Mouse (Mus musculus): ENCODE results near the gene Acvrl1. TPM values are rescaled to one million over a fixed set of nuclear protein-coding genes. Genes with fewer than 3 reads are reported as not detected.

The Acvrl1 gene
- polyA plus RNA-seq, 1 experiment from 2014 or later, result 5.2 TPM

- ATAC-seq (ENCODE audit: insufficient read depth, low FRiP score, low TSS enrichment) (no peak), DNase-seq (ENCODE audit: low spot score) (no peak)
- WGBS, result 67% methylated on average over 6 of the region's 6 CpGs
- Histone ChIP-seq H3K9ac (ENCODE audit: low read length) (no peak overlapping the region), H3K9me3 (ENCODE audit: control insufficient read depth, low read length) (no peaks in the 10 kb centered on the region), H3K4me1 (ENCODE audit: control insufficient read depth, insufficient read depth, low read length) (peaks cover 4% of the 10 kb centered on the region; the same call in 1 of the 2 replicates), H3K4me3 (ENCODE audit: low read depth, low read length) (no peak overlapping the region), H3K4me2 (ENCODE audit: low read depth) (no peak overlapping the region), H3K27ac (ENCODE audit: low read depth, low read length) (no peak overlapping the region), H3K27me3 (ENCODE audit: control insufficient read depth, insufficient read depth, low read length) (peaks cover 31% of the 10 kb centered on the region), H3K36me3 (ENCODE audit: control insufficient read depth, insufficient read depth, low read length) (no peaks in the 10 kb centered on the region)
Observed at GRCm38 (mm10) chr15:101132041-101132440, 3.7 kb downstream of the Acvrl1 start.

- no peak for ATAC-seq (ENCODE audit: insufficient read depth, low FRiP score, low TSS enrichment)
- Histone ChIP-seq H3K4me2 (ENCODE audit: low read depth) (no peak overlapping the region), H3K9ac (ENCODE audit: low read length) (no peak overlapping the region), H3K4me3 (ENCODE audit: low read depth, low read length) (no peak overlapping the region), H3K36me3 (ENCODE audit: control insufficient read depth, insufficient read depth, low read length) (no peaks in the 10 kb centered on the region), H3K4me1 (ENCODE audit: control insufficient read depth, insufficient read depth, low read length) (peaks cover 4% of the 10 kb centered on the region; the same call in 1 of the 2 replicates), H3K9me3 (ENCODE audit: control insufficient read depth, low read length) (no peaks in the 10 kb centered on the region), H3K27ac (ENCODE audit: low read depth, low read length) (0 out of 2 replicates have a peak overlapping the region, but pooled peaks have one; percentile 27), H3K27me3 (ENCODE audit: control insufficient read depth, insufficient read depth, low read length) (peaks cover 28% of the 10 kb centered on the region)
- no peak for DNase-seq (ENCODE audit: low spot score)
- WGBS, result 80% methylated on average over 6 of the region's 6 CpGs
Observed at GRCm38 (mm10) chr15:101132761-101133160, 4.4 kb downstream of the Acvrl1 start.

GRCm38 (mm10) chr15:101133993-101134704 is 5.8 kb downstream of the Acvrl1 start:
- Histone ChIP-seq H3K36me3 (ENCODE audit: control insufficient read depth, insufficient read depth, low read length) (no peaks in the 10 kb centered on the region), H3K4me2 (ENCODE audit: low read depth) (peak overlapping the region; percentile 12; the same call in 1 of the 2 replicates), H3K27me3 (ENCODE audit: control insufficient read depth, insufficient read depth, low read length) (peaks cover 14% of the 10 kb centered on the region), H3K4me3 (ENCODE audit: low read depth, low read length) (peak overlapping the region; percentile 18; the same call in 1 of the 2 replicates), H3K27ac (ENCODE audit: low read depth, low read length) (0 out of 2 replicates have a peak overlapping the region, but pooled peaks have one; percentile 14), H3K4me1 (ENCODE audit: control insufficient read depth, insufficient read depth, low read length) (peaks cover 4% of the 10 kb centered on the region), H3K9ac (ENCODE audit: low read length) (no peak overlapping the region), H3K9me3 (ENCODE audit: control insufficient read depth, low read length) (no peaks in the 10 kb centered on the region)
- DNase-seq (ENCODE audit: low spot score) (peak; percentile 52), ATAC-seq (ENCODE audit: insufficient read depth, low FRiP score, low TSS enrichment) (no peak)
- WGBS, result 19% methylated on average over 15 of the region's 15 CpGs

GRCm38 (mm10) chr15:101135405-101135804 is 7.1 kb downstream of the Acvrl1 start:
- H3K9ac ChIP-seq (ENCODE audit: low read length), result no peak overlapping the region
- ATAC-seq (ENCODE audit: insufficient read depth, low FRiP score, low TSS enrichment) (no peak), DNase-seq (ENCODE audit: low spot score) (no peak)
- H3K27me3 ChIP-seq (ENCODE audit: control insufficient read depth, insufficient read depth, low read length), result peaks cover 3% of the 10 kb centered on the region
- WGBS, result 66% methylated on average over 8 of the region's 8 CpGs
- H3K4me2 ChIP-seq (ENCODE audit: low read depth), result peak overlapping the region; percentile 12; the same call in 1 of the 2 replicates
- H3K27ac ChIP-seq (ENCODE audit: low read depth, low read length), result no peak overlapping the region
- H3K9me3 ChIP-seq (ENCODE audit: control insufficient read depth, low read length), result no peaks in the 10 kb centered on the region
- no peaks in the 10 kb centered on the region for H3K36me3 ChIP-seq (ENCODE audit: control insufficient read depth, insufficient read depth, low read length)
- peaks cover 17% of the 10 kb centered on the region for H3K4me1 ChIP-seq (ENCODE audit: control insufficient read depth, insufficient read depth, low read length)
- no peak overlapping the region; the same call in 1 of the 2 replicates for H3K4me3 ChIP-seq (ENCODE audit: low read depth, low read length)

GRCm38 (mm10) chr15:101137455-101137854 is 9.1 kb downstream of the Acvrl1 start:
- Histone ChIP-seq H3K36me3 (ENCODE audit: control insufficient read depth, insufficient read depth, low read length) (no peaks in the 10 kb centered on the region), H3K27ac (ENCODE audit: low read depth, low read length) (no peak overlapping the region), H3K4me2 (ENCODE audit: low read depth) (no peak overlapping the region), H3K27me3 (ENCODE audit: control insufficient read depth, insufficient read depth, low read length) (no peaks in the 10 kb centered on the region), H3K4me1 (ENCODE audit: control insufficient read depth, insufficient read depth, low read length) (peaks cover 23% of the 10 kb centered on the region), H3K9ac (ENCODE audit: low read length) (no peak overlapping the region), H3K4me3 (ENCODE audit: low read depth, low read length) (no peak overlapping the region), H3K9me3 (ENCODE audit: control insufficient read depth, low read length) (no peaks in the 10 kb centered on the region)
- DNase-seq (ENCODE audit: low spot score), result no peak
- no peak for ATAC-seq (ENCODE audit: insufficient read depth, low FRiP score, low TSS enrichment)
- WGBS, result 80% methylated on average over 11 of the region's 11 CpGs

- DNase-seq (ENCODE audit: low spot score), result no peak
- H3K36me3 ChIP-seq (ENCODE audit: control insufficient read depth, insufficient read depth, low read length), result no peaks in the 10 kb centered on the region
- peaks cover 28% of the 10 kb centered on the region for H3K4me1 ChIP-seq (ENCODE audit: control insufficient read depth, insufficient read depth, low read length)
- no peak overlapping the region for H3K4me2 ChIP-seq (ENCODE audit: low read depth)
- no peak overlapping the region for H3K4me3 ChIP-seq (ENCODE audit: low read depth, low read length)
- H3K27ac ChIP-seq (ENCODE audit: low read depth, low read length), result no peak overlapping the region
- no peak for ATAC-seq (ENCODE audit: insufficient read depth, low FRiP score, low TSS enrichment)
- H3K9me3 ChIP-seq (ENCODE audit: control insufficient read depth, low read length), result no peaks in the 10 kb centered on the region
- 89% methylated on average over 3 of the region's 3 CpGs for WGBS
- H3K9ac ChIP-seq (ENCODE audit: low read length), result no peak overlapping the region
- no peaks in the 10 kb centered on the region for H3K27me3 ChIP-seq (ENCODE audit: control insufficient read depth, insufficient read depth, low read length)
Observed at GRCm38 (mm10) chr15:101138675-101139074, 10.4 kb downstream of the Acvrl1 start.

GRCm38 (mm10) chr15:101139885-101140284 is 11.6 kb downstream of the Acvrl1 start:
- no peak overlapping the region for H3K9ac ChIP-seq (ENCODE audit: low read length)
- 16% methylated on average over 12 of the region's 12 CpGs for WGBS
- H3K9me3 ChIP-seq (ENCODE audit: control insufficient read depth, low read length), result no peaks in the 10 kb centered on the region
- no peak overlapping the region for H3K4me2 ChIP-seq (ENCODE audit: low read depth)
- ATAC-seq (ENCODE audit: insufficient read depth, low FRiP score, low TSS enrichment), result no peak
- H3K27me3 ChIP-seq (ENCODE audit: control insufficient read depth, insufficient read depth, low read length), result no peaks in the 10 kb centered on the region
- peaks cover 24% of the 10 kb centered on the region for H3K4me1 ChIP-seq (ENCODE audit: control insufficient read depth, insufficient read depth, low read length)
- no peak overlapping the region for H3K4me3 ChIP-seq (ENCODE audit: low read depth, low read length)
- H3K27ac ChIP-seq (ENCODE audit: low read depth, low read length), result no peak overlapping the region
- H3K36me3 ChIP-seq (ENCODE audit: control insufficient read depth, insufficient read depth, low read length), result no peaks in the 10 kb centered on the region
- DNase-seq (ENCODE audit: low spot score), result peak; percentile 52

- Histone ChIP-seq H3K9me3 (ENCODE audit: control insufficient read depth, low read length) (no peaks in the 10 kb centered on the region), H3K4me1 (ENCODE audit: control insufficient read depth, insufficient read depth, low read length) (peaks cover 25% of the 10 kb centered on the region), H3K27me3 (ENCODE audit: control insufficient read depth, insufficient read depth, low read length) (no peaks in the 10 kb centered on the region), H3K4me2 (ENCODE audit: low read depth) (no peak overlapping the region), H3K9ac (ENCODE audit: low read length) (no peak overlapping the region), H3K27ac (ENCODE audit: low read depth, low read length) (no peak overlapping the region), H3K36me3 (ENCODE audit: control insufficient read depth, insufficient read depth, low read length) (no peaks in the 10 kb centered on the region), H3K4me3 (ENCODE audit: low read depth, low read length) (no peak overlapping the region)
- DNase-seq (ENCODE audit: low spot score), result no peak
- WGBS, result 65% methylated on average over 6 of the region's 6 CpGs
- ATAC-seq (ENCODE audit: insufficient read depth, low FRiP score, low TSS enrichment), result no peak
Observed at GRCm38 (mm10) chr15:101140587-101140986, 12.3 kb downstream of the Acvrl1 start.

GRCm38 (mm10) chr15:101141061-101141541 is 12.8 kb downstream of the Acvrl1 start:
- Histone ChIP-seq H3K36me3 (ENCODE audit: control insufficient read depth, insufficient read depth, low read length) (no peaks in the 10 kb centered on the region), H3K9ac (ENCODE audit: low read length) (no peak overlapping the region), H3K4me2 (ENCODE audit: low read depth) (no peak overlapping the region), H3K9me3 (ENCODE audit: control insufficient read depth, low read length) (no peaks in the 10 kb centered on the region), H3K27me3 (ENCODE audit: control insufficient read depth, insufficient read depth, low read length) (no peaks in the 10 kb centered on the region), H3K27ac (ENCODE audit: low read depth, low read length) (no peak overlapping the region), H3K4me1 (ENCODE audit: control insufficient read depth, insufficient read depth, low read length) (peaks cover 27% of the 10 kb centered on the region), H3K4me3 (ENCODE audit: low read depth, low read length) (no peak overlapping the region)
- ATAC-seq (ENCODE audit: insufficient read depth, low FRiP score, low TSS enrichment), result peak; percentile 59
- WGBS, result 2% methylated on average over 12 of the region's 14 CpGs
- DNase-seq (ENCODE audit: low spot score), result peak; percentile 58

Data from neural tube, embryonic 11.5 days (tissue).